11 mouse cellular contexts compared by ENCODE assay signal in genomic region chr2:51192319-51192718, GRCm38 (mm10). TPM values are rescaled to one million over a fixed set of nuclear protein-coding genes. Genes with fewer than 3 reads are reported as not detected.
DNase-seq lines count a peak whose midpoint lies in the region; ATAC-seq and TF ChIP-seq lines count a peak whose summit lies in the region.
"Had no signal": no experiment of that assay in that cellular context is flagged by ENCODE, and none has a peak within 500 bp of the region (broad histone marks: within the 10 kb centered on the region; RNA-seq: fewer than 3 reads in every experiment).

No protein-coding gene starts in this region.

- peak; percentile 51 for TF ChIP-seq CTCF in heart, adult 2 months (IDR thresholded peaks at IDR 0.05)
- 0 out of 2 replicates have a peak, but pooled peaks have one; percentile 11 for TF ChIP-seq CTCF in liver, embryonic 14.5 days (IDR thresholded peaks at IDR 0.05; ENCODE audit: low read depth)
- TF ChIP-seq CTCF in E14TG2a.4 (conservative IDR thresholded peaks at IDR 0.05; ENCODE audit: low read length): peak; percentile 67

- no peak overlapping the region for H3K27ac ChIP-seq in heart, adult 2 months
- H3K27ac ChIP-seq in liver, embryonic 14.5 days: no peak overlapping the region
- H3K27ac ChIP-seq in liver, embryonic 11.5 days (ENCODE audit: low read depth, low read length): no peak overlapping the region
- H3K27ac ChIP-seq: forebrain, embryonic 10.5 days had no signal

- H3K9ac ChIP-seq in heart, adult 2 months (ENCODE audit: low read depth, low read length): no peak overlapping the region
- H3K9ac ChIP-seq in liver, embryonic 14.5 days (replicated peaks): no peak overlapping the region
- no peak overlapping the region for H3K9ac ChIP-seq in liver, embryonic 11.5 days (ENCODE audit: low read depth, low read length)

- no peak overlapping the region for H3K4me3 ChIP-seq in heart, adult 2 months
- no peak overlapping the region for H3K4me3 ChIP-seq in liver, embryonic 14.5 days (ENCODE audit: insufficient read depth in 1 of 2, low read depth in 2 of 2, low read length in 2 of 2)
- no peak overlapping the region for H3K4me3 ChIP-seq in liver, embryonic 11.5 days (ENCODE audit: low read depth, low read length)
- H3K4me3 ChIP-seq in E14TG2a.4 (replicated peaks; ENCODE audit: low read length): no peak overlapping the region
- H3K4me3 ChIP-seq: forebrain, embryonic 10.5 days had no signal

- DNase-seq in heart, adult 2 months: no peak
- no peak for DNase-seq in heart, postnatal 25 days (ENCODE audit: low spot score)
- no peak for DNase-seq in liver, embryonic 14.5 days (ENCODE audit: low read depth in 3 of 3, low spot score in 3 of 3)
- no peak for DNase-seq in liver, embryonic 11.5 days (ENCODE audit: low spot score)
- DNase-seq in induced T-regulatory cell, adult 2 months (ENCODE audit: low read depth): peak; percentile 2
- DNase-seq in layer of hippocampus, postnatal 36 days: no peak
- no peak for DNase-seq in frontal cortex, postnatal 25 days (ENCODE audit: low spot score in 2 of 2)
- DNase-seq: adrenal gland, adult 2 months; gastrocnemius, postnatal 14 days had no signal

- no peaks in the 10 kb centered on the region for H3K4me1 ChIP-seq in heart, adult 2 months (ENCODE audit: control insufficient read depth, insufficient read depth, low read length)
- no peaks in the 10 kb centered on the region for H3K4me1 ChIP-seq in liver, embryonic 14.5 days (replicated peaks; ENCODE audit: control insufficient read depth in 2 of 2, insufficient read depth in 2 of 2, low read length in 1 of 2)
- no peaks in the 10 kb centered on the region for H3K4me1 ChIP-seq in liver, embryonic 11.5 days (replicated peaks; ENCODE audit: control insufficient read depth, insufficient read depth, low read length)
- H3K4me1 ChIP-seq in E14TG2a.4 (replicated peaks; ENCODE audit: low read depth, low read length): no peaks in the 10 kb centered on the region
- H3K4me1 ChIP-seq: forebrain, embryonic 10.5 days had no signal

- intact Hi-C loops in heart, adult 2 months (cut with DNase I): no loop called here
- intact Hi-C loops in heart, postnatal 25 days (cut with DNase I): no loop called here

- no peak for TF ChIP-seq EP300 in heart, adult 2 months (IDR thresholded peaks at IDR 0.05; ENCODE audit: insufficient read depth, low read depth, low read length)
- TF ChIP-seq EP300 in liver, embryonic 14.5 days (IDR thresholded peaks at IDR 0.05; ENCODE audit: low read depth): no peak

- no peaks in the 10 kb centered on the region for H3K36me3 ChIP-seq in heart, adult 2 months (ENCODE audit: control insufficient read depth, insufficient read depth, low read length)
- H3K36me3 ChIP-seq in liver, embryonic 14.5 days (replicated peaks; ENCODE audit: control insufficient read depth, insufficient read depth, low read depth): no peaks in the 10 kb centered on the region
- H3K36me3 ChIP-seq in liver, embryonic 11.5 days (ENCODE audit: control insufficient read depth, insufficient read depth, low read length): no peaks in the 10 kb centered on the region
- H3K36me3 ChIP-seq in E14TG2a.4 (ENCODE audit: insufficient read depth, low read length): no peaks in the 10 kb centered on the region
- H3K36me3 ChIP-seq: forebrain, embryonic 10.5 days had no signal

- ATAC-seq in liver, embryonic 14.5 days (ENCODE audit: insufficient read depth): no peak
- no peak for ATAC-seq in liver, embryonic 11.5 days (replicated peaks; ENCODE audit: low FRiP score)

- no peak overlapping the region for H3K4me2 ChIP-seq in liver, embryonic 14.5 days (ENCODE audit: low read depth)
- H3K4me2 ChIP-seq in liver, embryonic 11.5 days: no peak overlapping the region

- no peaks in the 10 kb centered on the region for H3K79me2 ChIP-seq in heart, adult 2 months (replicated peaks; ENCODE audit: control insufficient read depth, insufficient read depth, low read length)

- H3K27me3 ChIP-seq in heart, adult 2 months (ENCODE audit: control insufficient read depth, insufficient read depth, low read length): no peaks in the 10 kb centered on the region
- H3K27me3 ChIP-seq in liver, embryonic 14.5 days (ENCODE audit: control insufficient read depth, insufficient read depth, low read length): no peaks in the 10 kb centered on the region
- no peaks in the 10 kb centered on the region for H3K27me3 ChIP-seq in liver, embryonic 11.5 days (replicated peaks; ENCODE audit: control insufficient read depth, insufficient read depth, low read length)
- H3K27me3 ChIP-seq in E14TG2a.4 (ENCODE audit: insufficient read depth, low read length): no peaks in the 10 kb centered on the region

- WGBS in heart, adult 2 months: 69% methylated on average over 2 of the region's 2 CpGs
- 45% methylated on average over 2 of the region's 2 CpGs for WGBS in liver, embryonic 14.5 days (ENCODE audit: insufficient replicate concordance)
- 40% methylated on average over 2 of the region's 2 CpGs for WGBS in liver, embryonic 11.5 days

- no peak for TF ChIP-seq POLR2A in heart, adult 2 months (IDR thresholded peaks at IDR 0.05; ENCODE audit: insufficient read depth, low read depth, low read length)

- no peaks in the 10 kb centered on the region for H3K9me3 ChIP-seq in liver, embryonic 14.5 days (ENCODE audit: control insufficient read depth, low read length)
- no peaks in the 10 kb centered on the region for H3K9me3 ChIP-seq in liver, embryonic 11.5 days (ENCODE audit: control insufficient read depth, low read length)
- no peaks in the 10 kb centered on the region for H3K9me3 ChIP-seq in E14TG2a.4 (ENCODE audit: low read length)
- H3K9me3 ChIP-seq: forebrain, embryonic 10.5 days had no signal

RNA-seq across cellular contexts. Expression of gene Rnd3, which starts 43.4 kb away (rescaled TPM):
- total RNA-seq in heart, adult 2 months (2021): 10 to 100 TPM; 14.3 to 15.8 TPM
- polyA plus RNA-seq in heart, adult 2 months (2012; rRNA removed): 2.6 and 7.0 TPM in 2 replicates
- 10 to 100 TPM; 20.9 to 22.3 TPM for total RNA-seq in heart, postnatal 25 days (2021)
- polyA plus RNA-seq in liver, embryonic 14.5 days (2012; rRNA removed): 3.4 and 4.8 TPM in 2 replicates
- 11.7 and 13.0 TPM in 2 replicates for polyA plus RNA-seq in liver, embryonic 14.5 days (2014; fragmentation: Nextera tagmentation; extraction: Ambion mirVana)
- 33.1 and 35.1 TPM in 2 replicates for polyA plus RNA-seq in liver, embryonic 11.5 days (2014; fragmentation: Nextera tagmentation; extraction: Ambion mirVana)
- total RNA-seq in layer of hippocampus, postnatal 36 days (2021): 10 to 100 TPM; 12.7 to 14.4 TPM

Comparison
In these comparisons a context has a peak if more than half of its experiments do, and no peak if none do; other contexts are left out.
1. CTCF ChIP-seq: peak in every context shown above with its lines; median percentile 67 in E14TG2a.4; 51 in heart, adult 2 months; 11 in liver, embryonic 14.5 days.